Mouse (Mus musculus): ENCODE data around the gene Stx6.
"Not testable (repeated sequence)": the region's sequence is repeated elsewhere in the genome, so short reads cannot be mapped to it uniquely, and the experiment has no call there.

Stx6 gene

GRCm38 (mm10) chr1:155169935-155170334, 11.4 kb downstream of the Stx6 start:
- no peak for DNase-seq

GRCm38 (mm10) chr1:155172895-155173643, 14.6 kb downstream of the Stx6 start:
- no peak for DNase-seq

- not testable (repeated sequence) for DNase-seq
These were observed 15.1 kb downstream of the Stx6 start for GRCm38 (mm10) chr1:155173644-155174016.

GRCm38 (mm10) chr1:155174424-155174823, 15.9 kb downstream of the Stx6 start:
- no peak for DNase-seq

GRCm38 (mm10) chr1:155178192-155178924, 19.8 kb downstream of the Stx6 start:
- no peak for DNase-seq

GRCm38 (mm10) chr1:155184191-155184590, 25.7 kb downstream of the Stx6 start:
- DNase-seq = no peak

GRCm38 (mm10) chr1:155188656-155189055, 30.1 kb downstream of the Stx6 start:
- DNase-seq = no peak

- no peak for DNase-seq
These were observed 32.7 kb downstream of the Stx6 start for GRCm38 (mm10) chr1:155191219-155191618.

- DNase-seq = no peak
These were observed 33.2 kb downstream of the Stx6 start for GRCm38 (mm10) chr1:155191671-155192070.

- DNase-seq = no peak
These were observed 34.4 kb downstream of the Stx6 start for GRCm38 (mm10) chr1:155192805-155193368.

GRCm38 (mm10) chr1:155196691-155197090, 38.2 kb downstream of the Stx6 start:
- no peak for DNase-seq

- DNase-seq = no peak
These were observed 41.0 kb downstream of the Stx6 start for GRCm38 (mm10) chr1:155199522-155199921.

- DNase-seq = no peak
These were observed 42.5 kb downstream of the Stx6 start for GRCm38 (mm10) chr1:155200967-155201366.

GRCm38 (mm10) chr1:155201373-155201879, 42.9 kb downstream of the Stx6 start:
- DNase-seq = peak; percentile 78

- no peak for DNase-seq
These were observed 43.4 kb downstream of the Stx6 start for GRCm38 (mm10) chr1:155201914-155202313.

- DNase-seq = no peak
These were observed 44.0 kb downstream of the Stx6 start for GRCm38 (mm10) chr1:155202472-155202871.

GRCm38 (mm10) chr1:155203101-155203500, 44.6 kb downstream of the Stx6 start:
- no peak for DNase-seq

GRCm38 (mm10) chr1:155203954-155204353, 45.4 kb downstream of the Stx6 start:
- DNase-seq = no peak

- DNase-seq = no peak
These were observed 46.1 kb downstream of the Stx6 start for GRCm38 (mm10) chr1:155204560-155205162.

GRCm38 (mm10) chr1:155205311-155205710, 46.8 kb downstream of the Stx6 start:
- no peak for DNase-seq

- no peak for DNase-seq
These were observed 47.5 kb downstream of the Stx6 start for GRCm38 (mm10) chr1:155205822-155206660.

GRCm38 (mm10) chr1:155207859-155208258, 49.3 kb downstream of the Stx6 start:
- DNase-seq = no peak
